Mouse (Mus musculus): ENCODE measurements around the gene Btg1. TPM values are rescaled to one million over a fixed set of nuclear protein-coding genes. Genes with fewer than 3 reads are reported as not detected.
A peak's percentile ranks its signal among the peaks of the same experiment; 100 is the strongest.

The Btg1 gene
- polyA plus RNA-seq, 1 experiment: 42.6 TPM

DNA sequence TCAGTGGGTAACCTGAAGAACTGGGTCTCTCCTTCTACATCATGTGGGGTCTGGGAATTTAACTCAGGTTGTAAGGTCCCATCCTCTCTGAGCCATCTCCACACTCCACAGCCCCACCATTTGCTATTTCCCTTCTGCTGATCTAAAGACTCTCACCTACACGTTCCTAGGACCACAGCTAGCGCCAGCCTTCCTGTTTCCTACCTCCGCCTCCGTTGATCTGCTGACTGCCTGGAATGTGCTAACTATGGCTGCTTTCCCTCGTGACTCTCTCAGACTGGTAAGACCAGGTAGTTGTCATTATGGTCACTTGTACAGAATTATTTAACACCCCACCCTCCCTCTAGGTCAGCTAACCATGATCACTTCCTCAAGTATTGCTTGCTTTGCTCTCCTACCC, 13.3 kb downstream of the Btg1 start:
- peak overlapping the region; percentile 74 for H3K27ac ChIP-seq (ENCODE audit: insufficient read depth, low read length)
- no peaks in the 10 kb centered on the region for H3K36me3 ChIP-seq (ENCODE audit: control insufficient read depth, insufficient read depth, low read length, poor library complexity, severe bottlenecking)
- H3K4me3 ChIP-seq (ENCODE audit: low read depth, low read length): no peak overlapping the region
- no peaks in the 10 kb centered on the region for H3K27me3 ChIP-seq (ENCODE audit: control insufficient read depth, insufficient read depth, low read length, poor library complexity, severe bottlenecking)
- no peak overlapping the region; the same call in 1 of the 2 replicates for H3K9ac ChIP-seq (ENCODE audit: low read depth, poor library complexity, severe bottlenecking)
- H3K9me3 ChIP-seq (replicated peaks; ENCODE audit: control insufficient read depth, insufficient read depth, low read length, poor library complexity, severe bottlenecking): no peaks in the 10 kb centered on the region
- peaks cover 9% of the 10 kb centered on the region for H3K4me1 ChIP-seq (ENCODE audit: control insufficient read depth, insufficient read depth, low read length)
- peak; percentile 71; the same call in 1 of the 2 replicates for TF ChIP-seq EP300 (IDR thresholded peaks at IDR 0.05; ENCODE audit: insufficient read depth, low read depth, low read length)
- no peak for TF ChIP-seq CTCF (IDR thresholded peaks at IDR 0.05; ENCODE audit: low read depth, low read length)

- Histone ChIP-seq H3K27me3 (ENCODE audit: control insufficient read depth, insufficient read depth, low read length, poor library complexity, severe bottlenecking) (no peaks in the 10 kb centered on the region), H3K9ac (ENCODE audit: low read depth, poor library complexity, severe bottlenecking) (no peak overlapping the region), H3K9me3 (replicated peaks; ENCODE audit: control insufficient read depth, insufficient read depth, low read length, poor library complexity, severe bottlenecking) (no peaks in the 10 kb centered on the region), H3K4me1 (ENCODE audit: control insufficient read depth, insufficient read depth, low read length) (peaks cover 7% of the 10 kb centered on the region), H3K36me3 (ENCODE audit: control insufficient read depth, insufficient read depth, low read length, poor library complexity, severe bottlenecking) (no peaks in the 10 kb centered on the region), H3K4me3 (ENCODE audit: low read depth, low read length) (no peak overlapping the region), H3K27ac (ENCODE audit: insufficient read depth, low read length) (peak overlapping the region; percentile 53)
- peak; percentile 35; the same call in 1 of the 2 replicates for TF ChIP-seq EP300 (IDR thresholded peaks at IDR 0.05; ENCODE audit: insufficient read depth, low read depth, low read length)
- no peak for TF ChIP-seq CTCF (IDR thresholded peaks at IDR 0.05; ENCODE audit: low read depth, low read length)
- no peak for TF ChIP-seq POLR2A (IDR thresholded peaks at IDR 0.05; ENCODE audit: insufficient read depth, low read length)
These were observed 14.4 kb downstream of the Btg1 start for GRCm38 (mm10) chr10:96631066-96631711.

DNA sequence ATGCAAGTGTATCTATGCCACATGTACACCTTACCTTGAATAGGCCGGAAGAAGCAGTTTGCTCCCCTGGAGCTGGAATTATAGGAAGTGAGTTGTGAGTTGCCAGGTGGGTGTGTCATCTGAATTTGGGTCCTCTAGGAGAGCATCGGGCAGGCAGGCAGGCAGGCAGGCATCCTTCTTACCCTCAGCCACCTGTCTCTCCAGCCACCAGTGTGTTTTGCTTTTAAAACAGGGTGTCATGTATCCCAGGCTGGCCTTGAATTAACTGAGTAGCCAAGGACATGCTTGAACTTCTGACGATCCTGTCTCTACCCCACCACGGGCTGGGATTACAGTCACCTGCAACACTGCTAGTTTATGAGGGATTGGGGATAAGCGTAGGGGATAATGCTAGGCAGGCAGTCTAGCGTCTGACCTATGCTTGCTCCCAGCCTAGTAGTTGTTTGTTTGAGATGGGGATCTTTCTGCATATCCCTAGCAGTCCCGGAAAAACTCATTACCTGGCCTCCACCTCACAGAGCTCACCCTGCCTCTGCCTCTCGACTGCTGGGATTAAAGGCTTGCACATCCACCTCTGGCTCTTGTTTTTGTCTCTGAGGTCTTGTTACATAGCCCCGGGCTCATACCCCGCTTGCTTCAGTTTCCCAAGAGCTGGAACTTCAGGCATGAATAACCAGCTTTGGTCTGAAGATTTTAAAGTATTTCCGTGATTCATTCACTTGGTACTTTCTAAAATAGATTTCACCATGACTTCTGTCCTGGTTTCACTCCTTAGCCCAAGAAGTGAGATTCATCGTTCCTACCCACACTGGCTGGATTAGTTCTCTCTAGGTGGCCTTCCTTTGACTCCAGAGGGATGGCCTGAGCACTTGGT, 15.7 kb downstream of the Btg1 start:
- no peaks in the 10 kb centered on the region for H3K27me3 ChIP-seq (ENCODE audit: control insufficient read depth, insufficient read depth, low read length, poor library complexity, severe bottlenecking)
- H3K4me1 ChIP-seq (ENCODE audit: control insufficient read depth, insufficient read depth, low read length): peaks cover 7% of the 10 kb centered on the region
- H3K4me3 ChIP-seq (ENCODE audit: low read depth, low read length): no peak overlapping the region
- no peaks in the 10 kb centered on the region for H3K9me3 ChIP-seq (replicated peaks; ENCODE audit: control insufficient read depth, insufficient read depth, low read length, poor library complexity, severe bottlenecking)
- TF ChIP-seq EP300 (IDR thresholded peaks at IDR 0.05; ENCODE audit: insufficient read depth, low read depth, low read length) (peak; percentile 68), POLR2A (IDR thresholded peaks at IDR 0.05; ENCODE audit: insufficient read depth, low read length) (no peak), CTCF (IDR thresholded peaks at IDR 0.05; ENCODE audit: low read depth, low read length) (no peak)
- peak overlapping the region; percentile 75 for H3K27ac ChIP-seq (ENCODE audit: insufficient read depth, low read length)
- no peak overlapping the region for H3K9ac ChIP-seq (ENCODE audit: low read depth, poor library complexity, severe bottlenecking)
- H3K36me3 ChIP-seq (ENCODE audit: control insufficient read depth, insufficient read depth, low read length, poor library complexity, severe bottlenecking): no peaks in the 10 kb centered on the region

- no peak overlapping the region for H3K9ac ChIP-seq (ENCODE audit: low read depth, poor library complexity, severe bottlenecking)
- H3K4me1 ChIP-seq (ENCODE audit: control insufficient read depth, insufficient read depth, low read length): peaks cover 7% of the 10 kb centered on the region
- TF ChIP-seq POLR2A (IDR thresholded peaks at IDR 0.05; ENCODE audit: insufficient read depth, low read length) (no peak), CTCF (IDR thresholded peaks at IDR 0.05; ENCODE audit: low read depth, low read length) (no peak), EP300 (IDR thresholded peaks at IDR 0.05; ENCODE audit: insufficient read depth, low read depth, low read length) (no peak)
- H3K27me3 ChIP-seq (ENCODE audit: control insufficient read depth, insufficient read depth, low read length, poor library complexity, severe bottlenecking): no peaks in the 10 kb centered on the region
- H3K27ac ChIP-seq (ENCODE audit: insufficient read depth, low read length): peak overlapping the region; percentile 75
- H3K4me3 ChIP-seq (ENCODE audit: low read depth, low read length): no peak overlapping the region
- H3K36me3 ChIP-seq (ENCODE audit: control insufficient read depth, insufficient read depth, low read length, poor library complexity, severe bottlenecking): no peaks in the 10 kb centered on the region
- H3K9me3 ChIP-seq (replicated peaks; ENCODE audit: control insufficient read depth, insufficient read depth, low read length, poor library complexity, severe bottlenecking): no peaks in the 10 kb centered on the region
These were observed 16.3 kb downstream of the Btg1 start for GRCm38 (mm10) chr10:96633145-96633516.

- Histone ChIP-seq H3K9me3 (replicated peaks; ENCODE audit: control insufficient read depth, insufficient read depth, low read length, poor library complexity, severe bottlenecking) (no peaks in the 10 kb centered on the region; the same call in 1 of the 2 replicates), H3K27me3 (ENCODE audit: control insufficient read depth, insufficient read depth, low read length, poor library complexity, severe bottlenecking) (no peaks in the 10 kb centered on the region; the same call in 1 of the 2 replicates), H3K36me3 (ENCODE audit: control insufficient read depth, insufficient read depth, low read length, poor library complexity, severe bottlenecking) (no peaks in the 10 kb centered on the region), H3K4me3 (ENCODE audit: low read depth, low read length) (no peak overlapping the region), H3K27ac (ENCODE audit: insufficient read depth, low read length) (no peak overlapping the region), H3K9ac (ENCODE audit: low read depth, poor library complexity, severe bottlenecking) (no peak overlapping the region), H3K4me1 (ENCODE audit: control insufficient read depth, insufficient read depth, low read length) (peaks cover 4% of the 10 kb centered on the region)
- TF ChIP-seq EP300 (IDR thresholded peaks at IDR 0.05; ENCODE audit: insufficient read depth, low read depth, low read length) (no peak), POLR2A (IDR thresholded peaks at IDR 0.05; ENCODE audit: insufficient read depth, low read length) (no peak), CTCF (IDR thresholded peaks at IDR 0.05; ENCODE audit: low read depth, low read length) (no peak)
These were observed 18.7 kb downstream of the Btg1 start for GRCm38 (mm10) chr10:96635472-96635871.

DNA sequence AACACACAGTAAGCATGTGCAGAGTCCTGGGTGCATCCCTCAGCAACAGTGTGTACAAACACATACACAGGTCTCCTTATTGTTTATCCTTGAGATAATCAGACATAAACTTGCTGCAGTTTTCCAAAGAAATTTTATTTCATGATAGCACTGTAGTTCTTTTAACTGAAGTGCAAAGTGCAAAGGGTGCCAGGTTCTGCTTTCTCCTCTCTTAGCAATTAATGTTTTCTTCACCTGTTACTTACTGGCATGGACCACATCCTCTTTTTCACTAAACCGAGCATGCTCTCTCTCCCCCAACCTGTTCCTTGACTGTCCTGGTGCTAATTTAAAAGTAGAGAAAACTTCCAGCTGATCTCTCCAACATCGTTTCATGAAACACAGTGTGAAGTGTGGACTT, 21.7 kb downstream of the Btg1 start:
- Histone ChIP-seq H3K27me3 (ENCODE audit: control insufficient read depth, insufficient read depth, low read length, poor library complexity, severe bottlenecking) (no peaks in the 10 kb centered on the region; the same call in 1 of the 2 replicates), H3K4me3 (ENCODE audit: low read depth, low read length) (no peak overlapping the region), H3K4me1 (ENCODE audit: control insufficient read depth, insufficient read depth, low read length) (no peaks in the 10 kb centered on the region), H3K9me3 (replicated peaks; ENCODE audit: control insufficient read depth, insufficient read depth, low read length, poor library complexity, severe bottlenecking) (no peaks in the 10 kb centered on the region; the same call in 1 of the 2 replicates), H3K27ac (ENCODE audit: insufficient read depth, low read length) (no peak overlapping the region), H3K9ac (ENCODE audit: low read depth, poor library complexity, severe bottlenecking) (no peak overlapping the region), H3K36me3 (ENCODE audit: control insufficient read depth, insufficient read depth, low read length, poor library complexity, severe bottlenecking) (no peaks in the 10 kb centered on the region)
- no peak for TF ChIP-seq POLR2A (IDR thresholded peaks at IDR 0.05; ENCODE audit: insufficient read depth, low read length)
- no peak for TF ChIP-seq EP300 (IDR thresholded peaks at IDR 0.05; ENCODE audit: insufficient read depth, low read depth, low read length)
- TF ChIP-seq CTCF (IDR thresholded peaks at IDR 0.05; ENCODE audit: low read depth, low read length): no peak

Data from ES-Bruce4 (cell line).